ENCODE assay signal across 10 mouse cellular contexts in genomic region chr9:58534766-58535165, GRCm38 (mm10). TPM values are rescaled to one million over a fixed set of nuclear protein-coding genes. Genes with fewer than 3 reads are reported as not detected.
A peak's percentile ranks its signal among the peaks of the same experiment; 100 is the strongest.
DNase-seq lines count a peak whose midpoint lies in the region; ATAC-seq and TF ChIP-seq lines count a peak whose summit lies in the region.
"Had no signal": no experiment of that assay in that cellular context is flagged by ENCODE, and none has a peak within 500 bp of the region (broad histone marks: within the 10 kb centered on the region; RNA-seq: fewer than 3 reads in every experiment).

No protein-coding gene starts in this region.

- H3K4me1 ChIP-seq in intestine, embryonic 14.5 days (replicated peaks; ENCODE audit: control insufficient read depth, insufficient read depth, low read length) = no peaks in the 10 kb centered on the region
- no peaks in the 10 kb centered on the region for H3K4me1 ChIP-seq in intestine, embryonic 16.5 days (ENCODE audit: control insufficient read depth, insufficient read depth, low read length)
- no peaks in the 10 kb centered on the region for H3K4me1 ChIP-seq in limb, embryonic 14.5 days (ENCODE audit: control insufficient read depth, insufficient read depth, low read length)
- H3K4me1 ChIP-seq: limb, embryonic 13.5 days had no signal

- WGBS in intestine, embryonic 14.5 days = 39% methylated on average over 1 of the region's 1 CpGs
- 47% methylated on average over 1 of the region's 1 CpGs for WGBS in intestine, embryonic 16.5 days
- 44% methylated on average over 1 of the region's 1 CpGs for WGBS in limb, embryonic 14.5 days

- H3K9me3 ChIP-seq in intestine, embryonic 14.5 days (ENCODE audit: control insufficient read depth, low read length) = no peaks in the 10 kb centered on the region
- H3K9me3 ChIP-seq in intestine, embryonic 16.5 days (ENCODE audit: control insufficient read depth, low read length) = no peaks in the 10 kb centered on the region
- H3K9me3 ChIP-seq in limb, embryonic 14.5 days (ENCODE audit: control insufficient read depth, low read length) = no peaks in the 10 kb centered on the region
- H3K9me3 ChIP-seq: embryonic facial prominence, embryonic 12.5 days; limb, embryonic 13.5 days had no signal

- no peak for TF ChIP-seq POLR2A in limb, embryonic 14.5 days (IDR thresholded peaks at IDR 0.05; ENCODE audit: borderline replicate concordance, extremely low read depth, insufficient read depth, insufficient read length)

- H3K36me3 ChIP-seq in intestine, embryonic 14.5 days (ENCODE audit: control insufficient read depth, insufficient read depth, low read length) = peaks cover 55% of the 10 kb centered on the region
- H3K36me3 ChIP-seq in intestine, embryonic 16.5 days (ENCODE audit: control insufficient read depth, insufficient read depth, low read length) = peaks cover 3% of the 10 kb centered on the region; the same call in 1 of the 2 replicates
- peaks cover 84% of the 10 kb centered on the region for H3K36me3 ChIP-seq in limb, embryonic 14.5 days (ENCODE audit: control insufficient read depth, insufficient read depth, low read length)

- no peaks in the 10 kb centered on the region for H3K27me3 ChIP-seq in intestine, embryonic 14.5 days (replicated peaks; ENCODE audit: control insufficient read depth, insufficient read depth, low read length)
- no peaks in the 10 kb centered on the region for H3K27me3 ChIP-seq in intestine, embryonic 16.5 days (replicated peaks; ENCODE audit: control insufficient read depth, insufficient read depth, low read length)
- H3K27me3 ChIP-seq in limb, embryonic 14.5 days (ENCODE audit: control insufficient read depth, insufficient read depth, low read length) = no peaks in the 10 kb centered on the region
- H3K27me3 ChIP-seq: embryonic facial prominence, embryonic 12.5 days; limb, embryonic 13.5 days had no signal

- no peak overlapping the region for H3K4me2 ChIP-seq in intestine, embryonic 14.5 days (ENCODE audit: low read length)
- H3K4me2 ChIP-seq in intestine, embryonic 16.5 days (ENCODE audit: low read depth, low read length) = no peak overlapping the region
- no peak overlapping the region for H3K4me2 ChIP-seq in limb, embryonic 14.5 days (replicated peaks; ENCODE audit: low read depth, low read length, severe bottlenecking)
- H3K4me2 ChIP-seq: embryonic facial prominence, embryonic 12.5 days; limb, embryonic 13.5 days had no signal

- no peak overlapping the region for H3K4me3 ChIP-seq in intestine, embryonic 14.5 days (ENCODE audit: low read depth, low read length)
- H3K4me3 ChIP-seq in intestine, embryonic 16.5 days (ENCODE audit: low read length) = no peak overlapping the region
- no peak overlapping the region for H3K4me3 ChIP-seq in limb, embryonic 14.5 days (replicated peaks; ENCODE audit: low read length)
- H3K4me3 ChIP-seq: embryonic facial prominence, embryonic 12.5 days; limb, embryonic 13.5 days had no signal

- peak; percentile 64 for DNase-seq in intestine, embryonic 14.5 days (ENCODE audit: low spot score)
- peak; percentile 39 for DNase-seq in MEL-GATA-1-ER (ENCODE audit: extremely low read depth, low read depth)
- peak; percentile 78 to 84 for DNase-seq in cerebellum, postnatal 14 days
- DNase-seq in limb, embryonic 14.5 days (ENCODE audit: low spot score) = peak; percentile 85
- DNase-seq in natural killer cell, adult 2 months (ENCODE audit: low spot score in 2 of 2) = peak; percentile 20 to 49
- DNase-seq in urinary bladder, postnatal 10 days (ENCODE audit: low spot score) = no peak

- H3K9ac ChIP-seq in intestine, embryonic 14.5 days (ENCODE audit: low read length) = no peak overlapping the region
- H3K9ac ChIP-seq in intestine, embryonic 16.5 days (ENCODE audit: low read depth, low read length) = no peak overlapping the region
- H3K9ac ChIP-seq in limb, embryonic 14.5 days (ENCODE audit: low read depth, low read length, severe bottlenecking) = no peak overlapping the region
- H3K9ac ChIP-seq: embryonic facial prominence, embryonic 12.5 days; limb, embryonic 13.5 days had no signal

- H3K27ac ChIP-seq in intestine, embryonic 14.5 days (ENCODE audit: low read depth) = no peak overlapping the region
- H3K27ac ChIP-seq in intestine, embryonic 16.5 days (ENCODE audit: low read length) = no peak overlapping the region
- H3K27ac ChIP-seq in limb, embryonic 14.5 days (replicated peaks; ENCODE audit: low read depth, low read length) = no peak overlapping the region
- H3K27ac ChIP-seq: embryonic facial prominence, embryonic 12.5 days; limb, embryonic 13.5 days had no signal

- ATAC-seq in intestine, embryonic 14.5 days (replicated peaks; ENCODE audit: low FRiP score, low TSS enrichment, low read depth) = no peak
- no peak for ATAC-seq in intestine, embryonic 16.5 days
- ATAC-seq in hematopoietic stem cell, adult 5-6 weeks (replicated peaks in 1 of 2; ENCODE audit: insufficient read depth in 1 of 2, low FRiP score in 2 of 2, low TSS enrichment in 1 of 2, low read depth in 1 of 2, poor library complexity in 2 of 2, severe bottlenecking in 2 of 2) = peak; percentile 44 to 63; a peak in 3 of 4 replicates
- no peak for ATAC-seq in limb, embryonic 14.5 days (ENCODE audit: low FRiP score, low read depth)

RNA-seq across cellular contexts. Expression of gene Cd276, which starts 20.5 kb away (rescaled TPM):
- 35.6 and 37.5 TPM in 2 replicates for polyA plus RNA-seq in intestine, embryonic 14.5 days (2014; fragmentation: Nextera tagmentation; extraction: Ambion mirVana)
- polyA plus RNA-seq in intestine, embryonic 16.5 days (2015; fragmentation: Nextera tagmentation; extraction: Ambion mirVana) = 17.9 and 18.1 TPM in 2 replicates
- 1.6 and 2.6 TPM in 2 replicates for total RNA-seq in hematopoietic stem cell, adult 5-6 weeks (2017)
- 64.8 and 89.2 TPM in 2 replicates for polyA plus RNA-seq in limb, embryonic 14.5 days (2012; rRNA removed)
- polyA plus RNA-seq in limb, embryonic 14.5 days (2014; fragmentation: Nextera tagmentation; extraction: Ambion mirVana) = 64.9 and 74.9 TPM in 2 replicates

RNA-seq across cellular contexts. Expression of gene Insyn1, which starts 46.4 kb away (rescaled TPM):
- 1.2 and 1.9 TPM in 2 replicates for polyA plus RNA-seq in intestine, embryonic 14.5 days (2014; fragmentation: Nextera tagmentation; extraction: Ambion mirVana)
- polyA plus RNA-seq in intestine, embryonic 16.5 days (2015; fragmentation: Nextera tagmentation; extraction: Ambion mirVana) = 0.35 and 0.62 TPM in 2 replicates
- total RNA-seq in hematopoietic stem cell, adult 5-6 weeks (2017) = 0.38 TPM in 1 of 2 replicates, not detected in the other
- 23.9 and 28.1 TPM in 2 replicates for polyA plus RNA-seq in limb, embryonic 14.5 days (2012; rRNA removed)
- 6.5 and 8.2 TPM in 2 replicates for polyA plus RNA-seq in limb, embryonic 14.5 days (2014; fragmentation: Nextera tagmentation; extraction: Ambion mirVana)

RNA-seq across cellular contexts. Expression of gene Nptn, which starts 47.3 kb away (rescaled TPM):
- polyA plus RNA-seq in intestine, embryonic 14.5 days (2014; fragmentation: Nextera tagmentation; extraction: Ambion mirVana) = 129 and 131 TPM in 2 replicates
- 118 and 122 TPM in 2 replicates for polyA plus RNA-seq in intestine, embryonic 16.5 days (2015; fragmentation: Nextera tagmentation; extraction: Ambion mirVana)
- 45.5 and 64.8 TPM in 2 replicates for total RNA-seq in hematopoietic stem cell, adult 5-6 weeks (2017)
- 335 and 379 TPM in 2 replicates for polyA plus RNA-seq in limb, embryonic 14.5 days (2012; rRNA removed)
- polyA plus RNA-seq in limb, embryonic 14.5 days (2014; fragmentation: Nextera tagmentation; extraction: Ambion mirVana) = 121 and 135 TPM in 2 replicates

Comparison
In these comparisons a context has a peak if more than half of its experiments do, and no peak if none do; other contexts are left out.
1. ATAC-seq: peak in hematopoietic stem cell, adult 5-6 weeks (2 of 2); none in intestine, embryonic 14.5 days (single experiment), intestine, embryonic 16.5 days (single experiment) and limb, embryonic 14.5 days (single experiment).